Mouse (Mus musculus) kidney, postnatal 0 days (tissue): ENCODE measurements around the gene Gabra4. TPM values are rescaled to one million over a fixed set of nuclear protein-coding genes. Genes with fewer than 3 reads are reported as not detected.

Experiments
- ATAC-seq: fragments of 200-750 bp; cut with Nextera tagmentation; replicated peaks from 2 replicates; pipeline ENCODE4 v1.8.0; 2017; ENCODE audit warnings: low read depth, moderate number of reproducible peaks, moderate TSS enrichment, moderate library complexity; ENCODE audit not compliant: low FRiP score
- DNase-seq: peaks from one replicate; pipeline ENCODE4 v3.0.0-alpha.2; 2016; ENCODE audit warnings: low spot score
- H3K27ac ChIP-seq: fragments of 300-500 bp; sonication (generic); 2 replicates; pipeline ENCODE4 v1.5.1; 2014; ENCODE audit warnings: mild to moderate bottlenecking
- H3K27me3 ChIP-seq: fragments of 300-500 bp; sonication (generic); 2 replicates; pipeline ENCODE4 v1.6.1; 2014; ENCODE audit warnings: low read length, mixed read lengths; ENCODE audit not compliant: insufficient read depth
- H3K36me3 ChIP-seq: fragments of 300-500 bp; sonication (generic); 2 replicates; pipeline ENCODE4 v1.6.1; 2014; ENCODE audit warnings: low read length, mixed read lengths; ENCODE audit not compliant: insufficient read depth
- H3K4me1 ChIP-seq: fragments of 300-500 bp; sonication (generic); replicated peaks from 2 replicates; pipeline ENCODE4 v1.6.1; 2014; ENCODE audit warnings: antibody characterized with exemption, low read length, mixed read lengths; ENCODE audit not compliant: insufficient read depth
- H3K4me2 ChIP-seq: fragments of 300-500 bp; sonication (generic); 2 replicates; pipeline ENCODE4 v1.6.1; 2014; ENCODE audit warnings: mild to moderate bottlenecking, low read length, moderate library complexity, mixed read lengths
- H3K4me3 ChIP-seq: fragments of 300-500 bp; sonication (generic); replicated peaks from 2 replicates; pipeline ENCODE4 v1.5.1; 2014; ENCODE audit warnings: low read depth, low read length
- H3K9ac ChIP-seq: fragments of 300-500 bp; sonication (generic); 2 replicates; pipeline ENCODE4 v1.6.1; 2014; ENCODE audit warnings: low read depth, low read length
- H3K9me3 ChIP-seq: fragments of 300-500 bp; sonication (generic); replicated peaks from 2 replicates; pipeline ENCODE4 v1.6.1; 2016; ENCODE audit warnings: low read length, inconsistent platforms, mixed read lengths
- CTCF ChIP-seq: IDR thresholded peaks from 2 replicates; pipeline ENCODE4 v1.5.1; 2016; ENCODE audit warnings: antibody characterized with exemption, low read depth, mild to moderate bottlenecking, moderate library complexity
- WGBS: fragments of 180-500 bp; shearing (Covaris S2); extraction: QIAGEN DNeasy Blood & Tissue Kit; methylation state at CpG from one replicate; pipeline ENCODE4 v1.1.7; 2014; 5-methylcytosine and 5-hydroxymethylcytosine counted together
- polyA plus RNA-seq: library from polyadenylated mRNA; unstranded; fragments of >200 nt; fragmentation: Nextera tagmentation; extraction: Ambion mirVana; gene quantifications from 2 replicates; pipeline ENCODE4 v1.2.1, GENCODE M21; 2015

Gene Gabra4
- polyA plus RNA-seq = 2.2 and 2.9 TPM in 2 replicates

GRCm38 (mm10) chr5:71658115-71658497 lies at the start of gene Gabra4:
Gabra4 (minus strand) TSS chr5:71658308.
- Histone ChIP-seq H3K27ac (no peak within 1 kb of the TSS), H3K4me1 (0 out of 2 replicates have a peak, but pooled peaks cover 11% of the 10 kb centered on the region), H3K4me2 (peak within 1 kb of the TSS; percentile 94), H3K36me3 (no peaks in the 10 kb centered on the region), H3K4me3 (peak within 1 kb of the TSS; percentile 53), H3K9me3 (no peaks in the 10 kb centered on the region), H3K27me3 (0 out of 2 replicates have a peak, but pooled peaks cover 14% of the 10 kb centered on the region), H3K9ac (peak within 1 kb of the TSS; percentile 40; the same call in 1 of the 2 replicates)
- no peak for TF ChIP-seq CTCF
- ATAC-seq (peak; percentile 52; the same call in 1 of the 2 replicates), DNase-seq (peak; percentile 19)
- under 1% methylated on average over 15 of the region's 15 CpGs for WGBS

GRCm38 (mm10) chr5:71701273-71701614 lies 43.1 kb upstream of the Gabra4 start:
- DNase-seq (peak; percentile 14), ATAC-seq (no peak)
- no peak for TF ChIP-seq CTCF
- WGBS = 3% methylated on average over 6 of the region's 6 CpGs
- H3K36me3 ChIP-seq = no peaks in the 10 kb centered on the region
- 0 out of 2 replicates have a peak overlapping the region, but pooled peaks have one; percentile 32 for H3K9ac ChIP-seq
- 0 out of 2 replicates have a peak, but pooled peaks cover 4% of the 10 kb centered on the region for H3K27me3 ChIP-seq
- H3K9me3 ChIP-seq = no peaks in the 10 kb centered on the region
- H3K4me2 ChIP-seq = peak overlapping the region; percentile 73
- no peak overlapping the region for H3K27ac ChIP-seq
- H3K4me3 ChIP-seq = peak overlapping the region; percentile 37
- H3K4me1 ChIP-seq = no peaks in the 10 kb centered on the region

GRCm38 (mm10) chr5:71700468-71701272 lies 42.6 kb upstream of the Gabra4 start:
- Histone ChIP-seq H3K9ac (0 out of 2 replicates have a peak overlapping the region, but pooled peaks have one; percentile 32), H3K4me2 (peak overlapping the region; percentile 73), H3K4me1 (no peaks in the 10 kb centered on the region), H3K36me3 (no peaks in the 10 kb centered on the region), H3K27ac (no peak overlapping the region), H3K4me3 (peak overlapping the region; percentile 37), H3K9me3 (no peaks in the 10 kb centered on the region), H3K27me3 (0 out of 2 replicates have a peak, but pooled peaks cover 4% of the 10 kb centered on the region)
- peak; percentile 68 for DNase-seq
- under 1% methylated on average over 46 of the region's 46 CpGs for WGBS
- peak; percentile 63 for TF ChIP-seq CTCF
- peak; percentile 85 for ATAC-seq

GRCm38 (mm10) chr5:71699696-71700467 lies 41.8 kb upstream of the Gabra4 start:
- H3K27me3 ChIP-seq = 0 out of 2 replicates have a peak, but pooled peaks cover 4% of the 10 kb centered on the region
- TF ChIP-seq CTCF = no peak
- no peaks in the 10 kb centered on the region for H3K36me3 ChIP-seq
- no peak overlapping the region for H3K9ac ChIP-seq
- H3K4me1 ChIP-seq = no peaks in the 10 kb centered on the region
- peak overlapping the region; percentile 37 for H3K4me3 ChIP-seq
- under 1% methylated on average over 19 of the region's 19 CpGs for WGBS
- DNase-seq = peak; percentile 64
- no peaks in the 10 kb centered on the region for H3K9me3 ChIP-seq
- no peak overlapping the region for H3K27ac ChIP-seq
- H3K4me2 ChIP-seq = peak overlapping the region; percentile 73
- ATAC-seq = no peak

GRCm38 (mm10) chr5:71665593-71665992 lies 7.5 kb upstream of the Gabra4 start:
- Histone ChIP-seq H3K4me2 (no peak overlapping the region), H3K4me1 (no peaks in the 10 kb centered on the region), H3K9me3 (no peaks in the 10 kb centered on the region), H3K9ac (no peak overlapping the region), H3K27me3 (no peaks in the 10 kb centered on the region), H3K27ac (no peak overlapping the region), H3K4me3 (no peak overlapping the region), H3K36me3 (no peaks in the 10 kb centered on the region)
- no peak for TF ChIP-seq CTCF
- ATAC-seq (no peak), DNase-seq (no peak)
- WGBS = 46% methylated on average over 4 of the region's 4 CpGs
